Mouse (Mus musculus): Measurements from ENCODE around the gene Acbd4.

The Acbd4 gene

GRCm38 (mm10) chr11:103136039-103136577 lies 34.6 kb downstream of the Acbd4 start:
- TF ChIP-seq POU5F1 (IDR thresholded peaks at IDR 0.05; ENCODE audit: borderline replicate concordance, low read length) (no peak), CTCF (conservative IDR thresholded peaks at IDR 0.05; ENCODE audit: low read length) (no peak), NANOG (IDR thresholded peaks at IDR 0.05; ENCODE audit: borderline replicate concordance, low read length) (no peak)

GRCm38 (mm10) chr11:103139951-103140762 lies 38.7 kb downstream of the Acbd4 start:
- H3K36me3 ChIP-seq (ENCODE audit: insufficient read depth, low read length) = peaks cover 22% of the 10 kb centered on the region
- no peaks in the 10 kb centered on the region for H3K27me3 ChIP-seq (ENCODE audit: insufficient read depth, low read length)
- peaks cover 70% of the 10 kb centered on the region for H3K4me1 ChIP-seq (replicated peaks; ENCODE audit: low read depth, low read length)
- TF ChIP-seq NANOG (IDR thresholded peaks at IDR 0.05; ENCODE audit: borderline replicate concordance, low read length) (no peak), CTCF (conservative IDR thresholded peaks at IDR 0.05; ENCODE audit: low read length) (no peak), POU5F1 (IDR thresholded peaks at IDR 0.05; ENCODE audit: borderline replicate concordance, low read length) (no peak)
- no peaks in the 10 kb centered on the region; the same call in 1 of the 2 replicates for H3K9me3 ChIP-seq (ENCODE audit: low read length)
- H3K4me3 ChIP-seq (replicated peaks; ENCODE audit: low read length) = peak overlapping the region; percentile 15

More at GRCm38 (mm10) chr11:103136039-103136577, 34.6 kb downstream of the Acbd4 start:
- Histone ChIP-seq H3K27me3 (ENCODE audit: insufficient read depth, low read length) (no peaks in the 10 kb centered on the region), H3K9me3 (ENCODE audit: low read length) (no peaks in the 10 kb centered on the region), H3K36me3 (ENCODE audit: insufficient read depth, low read length) (peaks cover 22% of the 10 kb centered on the region), H3K4me3 (replicated peaks; ENCODE audit: low read length) (no peak overlapping the region), H3K4me1 (replicated peaks; ENCODE audit: low read depth, low read length) (peaks cover 71% of the 10 kb centered on the region)

DNA sequence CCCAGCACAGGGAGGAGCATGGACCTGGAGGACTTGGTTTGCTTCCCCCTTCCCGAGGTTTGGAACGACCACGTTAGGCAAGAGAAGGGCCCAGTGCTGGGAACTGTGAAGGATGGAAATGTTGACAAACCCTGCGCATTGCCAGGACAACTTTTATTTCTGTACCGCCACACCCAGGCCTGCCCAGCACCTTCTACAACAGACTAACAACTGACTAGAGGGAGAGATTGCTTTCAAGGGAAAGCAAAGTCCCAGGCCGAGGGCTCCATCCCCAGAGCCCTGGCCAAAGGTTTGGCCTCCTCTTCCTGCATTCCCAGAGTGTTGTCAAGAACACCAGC lies 39.2 kb downstream of the Acbd4 start:
- no peaks in the 10 kb centered on the region; the same call in 1 of the 2 replicates for H3K9me3 ChIP-seq (ENCODE audit: low read length)
- H3K4me3 ChIP-seq (replicated peaks; ENCODE audit: low read length) = peak overlapping the region; percentile 15
- H3K36me3 ChIP-seq (ENCODE audit: insufficient read depth, low read length) = peaks cover 17% of the 10 kb centered on the region
- no peaks in the 10 kb centered on the region for H3K27me3 ChIP-seq (ENCODE audit: insufficient read depth, low read length)
- TF ChIP-seq NANOG (IDR thresholded peaks at IDR 0.05; ENCODE audit: borderline replicate concordance, low read length) (no peak), CTCF (conservative IDR thresholded peaks at IDR 0.05; ENCODE audit: low read length) (no peak), POU5F1 (IDR thresholded peaks at IDR 0.05; ENCODE audit: borderline replicate concordance, low read length) (no peak)
- peaks cover 72% of the 10 kb centered on the region for H3K4me1 ChIP-seq (replicated peaks; ENCODE audit: low read depth, low read length)

- no peaks in the 10 kb centered on the region for H3K27me3 ChIP-seq (ENCODE audit: insufficient read depth, low read length)
- no peaks in the 10 kb centered on the region; the same call in 1 of the 2 replicates for H3K9me3 ChIP-seq (ENCODE audit: low read length)
- H3K4me3 ChIP-seq (replicated peaks; ENCODE audit: low read length) = peak overlapping the region; percentile 15; the same call in 1 of the 2 replicates
- peaks cover 11% of the 10 kb centered on the region for H3K36me3 ChIP-seq (ENCODE audit: insufficient read depth, low read length)
- TF ChIP-seq POU5F1 (IDR thresholded peaks at IDR 0.05; ENCODE audit: borderline replicate concordance, low read length) (no peak), CTCF (conservative IDR thresholded peaks at IDR 0.05; ENCODE audit: low read length) (no peak), NANOG (IDR thresholded peaks at IDR 0.05; ENCODE audit: borderline replicate concordance, low read length) (no peak)
- H3K4me1 ChIP-seq (replicated peaks; ENCODE audit: low read depth, low read length) = peaks cover 72% of the 10 kb centered on the region
These were observed 39.8 kb downstream of the Acbd4 start for GRCm38 (mm10) chr11:103141101-103141943.

GRCm38 (mm10) chr11:103141944-103142255 lies 40.4 kb downstream of the Acbd4 start:
- Histone ChIP-seq H3K4me1 (replicated peaks; ENCODE audit: low read depth, low read length) (peaks cover 70% of the 10 kb centered on the region), H3K9me3 (ENCODE audit: low read length) (no peaks in the 10 kb centered on the region; the same call in 1 of the 2 replicates), H3K27me3 (ENCODE audit: insufficient read depth, low read length) (no peaks in the 10 kb centered on the region; the same call in 1 of the 2 replicates), H3K4me3 (replicated peaks; ENCODE audit: low read length) (0 out of 2 replicates have a peak overlapping the region, but pooled peaks have one; percentile 10), H3K36me3 (ENCODE audit: insufficient read depth, low read length) (peaks cover 11% of the 10 kb centered on the region)
- TF ChIP-seq POU5F1 (IDR thresholded peaks at IDR 0.05; ENCODE audit: borderline replicate concordance, low read length) (no peak), NANOG (IDR thresholded peaks at IDR 0.05; ENCODE audit: borderline replicate concordance, low read length) (no peak), CTCF (conservative IDR thresholded peaks at IDR 0.05; ENCODE audit: low read length) (no peak)

- Histone ChIP-seq H3K36me3 (ENCODE audit: insufficient read depth, low read length) (peaks cover 11% of the 10 kb centered on the region), H3K27me3 (ENCODE audit: insufficient read depth, low read length) (no peaks in the 10 kb centered on the region; the same call in 1 of the 2 replicates), H3K9me3 (ENCODE audit: low read length) (no peaks in the 10 kb centered on the region; the same call in 1 of the 2 replicates), H3K4me1 (replicated peaks; ENCODE audit: low read depth, low read length) (peaks cover 68% of the 10 kb centered on the region), H3K4me3 (replicated peaks; ENCODE audit: low read length) (peak overlapping the region; percentile 21)
- no peak for TF ChIP-seq NANOG (IDR thresholded peaks at IDR 0.05; ENCODE audit: borderline replicate concordance, low read length)
- no peak for TF ChIP-seq POU5F1 (IDR thresholded peaks at IDR 0.05; ENCODE audit: borderline replicate concordance, low read length)
- TF ChIP-seq CTCF (conservative IDR thresholded peaks at IDR 0.05; ENCODE audit: low read length) = no peak
These were observed 41.1 kb downstream of the Acbd4 start for GRCm38 (mm10) chr11:103142441-103143182.

DNA sequence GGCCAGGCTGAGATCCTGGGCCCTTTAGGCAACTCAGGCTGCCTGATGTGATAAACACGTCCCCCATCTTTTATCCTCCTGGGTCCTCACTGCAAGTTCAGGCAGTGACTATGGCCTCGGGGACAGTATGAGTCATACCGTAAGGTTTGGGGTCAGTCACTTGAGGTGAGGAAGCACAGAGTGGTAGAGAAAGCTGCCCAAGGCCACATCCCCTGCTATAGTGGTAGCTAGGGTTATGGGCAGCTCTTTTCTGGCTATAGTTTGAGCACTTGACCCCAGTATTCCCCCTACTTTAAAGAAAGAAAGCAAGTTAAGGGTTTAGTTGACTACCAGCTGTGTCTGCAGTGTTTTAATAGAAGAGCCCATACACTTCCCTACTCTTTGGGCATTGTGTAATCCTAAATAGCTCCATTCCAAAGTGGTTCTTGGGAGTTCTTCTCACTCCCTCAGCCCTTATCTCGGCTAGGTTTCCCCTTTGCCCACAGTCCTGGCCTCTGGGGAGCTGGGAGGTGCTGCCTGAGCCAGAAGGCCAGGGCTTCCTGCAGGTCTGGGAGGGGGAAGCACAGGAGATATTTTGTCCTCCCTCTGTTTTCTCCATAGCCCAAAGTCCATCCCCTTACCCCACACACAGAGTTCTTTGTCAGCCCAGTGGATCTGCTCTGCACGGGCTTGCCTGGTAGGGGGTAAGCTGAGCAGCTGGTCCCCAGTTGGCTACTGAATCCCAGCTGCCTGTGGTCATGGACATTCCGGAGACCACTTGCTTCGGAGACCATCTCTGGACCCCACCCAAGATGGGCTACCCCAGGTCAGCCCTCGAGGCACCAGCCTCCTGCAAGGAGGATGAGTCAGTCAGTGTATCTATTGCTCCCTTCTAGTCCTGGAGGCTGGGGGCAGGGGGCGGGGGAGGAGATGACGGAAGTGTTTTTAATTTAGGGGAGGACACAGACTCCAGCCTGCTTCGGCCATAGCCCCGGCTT lies 43.1 kb downstream of the Acbd4 start:
- Histone ChIP-seq H3K27me3 (ENCODE audit: insufficient read depth, low read length) (no peaks in the 10 kb centered on the region; the same call in none of the 2 replicates), H3K4me3 (replicated peaks; ENCODE audit: low read length) (no peak overlapping the region), H3K4me1 (replicated peaks; ENCODE audit: low read depth, low read length) (peaks cover 51% of the 10 kb centered on the region), H3K9me3 (ENCODE audit: low read length) (no peaks in the 10 kb centered on the region; the same call in 1 of the 2 replicates), H3K36me3 (ENCODE audit: insufficient read depth, low read length) (peaks cover 5% of the 10 kb centered on the region)
- TF ChIP-seq POU5F1 (IDR thresholded peaks at IDR 0.05; ENCODE audit: borderline replicate concordance, low read length) (no peak), CTCF (conservative IDR thresholded peaks at IDR 0.05; ENCODE audit: low read length) (no peak), NANOG (IDR thresholded peaks at IDR 0.05; ENCODE audit: borderline replicate concordance, low read length) (no peak)

Data from E14TG2a.4 (cell line).